Mouse (Mus musculus) brain, embryonic 14.5 days (tissue): ENCODE measurements at regions not wholly inside any gene's neighbourhood (a gene's known extent, or its start where the extent isn't known, plus 50 kb on each side); places are given as distances from the start of the nearest gene placed in this dataset.

Experiments
- CTCF ChIP-seq: fragments of 200-500 bp; IDR thresholded peaks from 2 replicates; pipeline ENCODE4 v1.5.1; 2012; ENCODE audit warnings: inconsistent platforms, mild to moderate bottlenecking, moderate library complexity, borderline replicate concordance; ENCODE audit not compliant: insufficient read depth, insufficient read length; ENCODE audit errors: extremely low read depth
- POLR2A ChIP-seq: fragments of 200-500 bp; IDR thresholded peaks from 2 replicates; pipeline ENCODE4 v1.6.1; 2012; ENCODE audit warnings: mild to moderate bottlenecking, inconsistent platforms, borderline replicate concordance; ENCODE audit not compliant: poor library complexity, insufficient read depth, insufficient read length, severe bottlenecking; ENCODE audit errors: extremely low read depth

DNA sequence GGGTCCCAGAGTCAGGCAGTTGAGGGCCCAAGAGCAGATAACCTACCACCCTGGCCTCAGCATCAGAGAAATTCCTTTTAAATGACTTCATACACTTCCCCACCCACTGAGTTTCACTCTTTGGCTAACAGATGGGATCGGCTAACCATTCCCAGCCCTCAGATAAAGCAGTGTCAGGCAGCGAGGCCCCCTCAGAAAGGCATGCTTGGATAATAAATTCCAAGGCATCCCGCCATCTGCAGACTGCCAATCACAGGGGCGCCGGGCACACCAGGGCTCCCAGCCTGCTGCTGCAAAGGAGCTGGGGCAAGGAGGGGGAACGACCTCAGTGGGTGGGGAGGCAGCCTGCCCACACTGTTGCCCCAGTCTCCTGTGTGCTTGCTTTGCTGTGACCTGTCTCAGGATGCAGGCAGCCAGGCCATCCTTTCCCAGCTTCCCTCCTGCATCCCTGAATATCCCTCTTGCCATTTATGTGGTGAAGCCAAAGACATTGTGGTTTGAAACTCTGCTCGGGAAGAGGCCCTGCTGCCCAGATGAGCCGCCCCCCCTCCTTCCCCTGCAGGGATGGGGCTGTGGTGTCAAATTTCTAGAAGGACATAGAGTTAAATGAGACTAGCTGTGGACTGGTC, 143.6 kb downstream of the Gm26897 start:
- no peak for TF ChIP-seq CTCF
- TF ChIP-seq POLR2A = no peak
